Comparison of ENCODE assay signal across 10 mouse cellular contexts in the genomic region with DNA sequence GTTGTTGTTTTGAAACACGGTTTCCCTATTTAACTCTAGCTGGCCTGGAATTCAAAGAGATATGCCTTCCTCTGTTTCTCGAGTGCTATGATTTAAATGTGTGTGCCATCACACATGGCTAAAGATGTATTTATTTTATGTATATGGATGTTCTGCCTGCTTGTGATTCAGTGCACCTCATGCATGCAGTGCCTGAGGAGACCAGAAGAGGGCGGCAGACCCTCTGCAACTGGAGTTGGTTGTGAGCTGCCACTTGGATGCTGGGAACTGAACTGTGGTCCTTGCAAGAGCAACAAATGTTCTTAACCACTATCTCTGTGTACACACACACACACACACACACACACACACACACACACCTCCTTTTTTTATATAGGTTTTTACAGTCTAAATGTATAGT. TPM values are rescaled to one million over a fixed set of nuclear protein-coding genes. Genes with fewer than 3 reads are reported as not detected.
DNase-seq lines count a peak whose midpoint lies in the region; TF ChIP-seq lines count a peak whose summit lies in the region.
"Had no signal": no experiment of that assay in that cellular context is flagged by ENCODE, and none has a peak within 500 bp of the region (broad histone marks: within the 10 kb centered on the region; RNA-seq: fewer than 3 reads in every experiment).

No protein-coding gene starts in this region.

- H3K4me1 ChIP-seq in kidney, adult 2 months (ENCODE audit: control insufficient read depth, insufficient read depth, low read length): no peaks in the 10 kb centered on the region
- H3K4me1 ChIP-seq in cortical plate, adult 2 months (ENCODE audit: control insufficient read depth, insufficient read depth, low read length): peaks cover 3% of the 10 kb centered on the region; the same call in 1 of the 2 replicates
- H3K4me1 ChIP-seq: heart, embryonic 13.5 days had no signal

- H3K36me3 ChIP-seq in kidney, adult 2 months (ENCODE audit: control insufficient read depth, insufficient read depth, low read length): peaks cover 7% of the 10 kb centered on the region

- H3K27ac ChIP-seq in kidney, adult 2 months (ENCODE audit: insufficient read depth, low read depth, low read length): no peak overlapping the region
- H3K27ac ChIP-seq in cortical plate, adult 2 months (ENCODE audit: insufficient read depth, low read length): no peak overlapping the region
- H3K27ac ChIP-seq: heart, embryonic 13.5 days had no signal

- no peak overlapping the region for H3K4me3 ChIP-seq in kidney, adult 2 months (ENCODE audit: insufficient read depth, low read depth, low read length)
- no peak overlapping the region for H3K4me3 ChIP-seq in cortical plate, adult 2 months (ENCODE audit: insufficient read depth, low read length)
- H3K4me3 ChIP-seq: heart, embryonic 13.5 days had no signal

- WGBS in kidney, adult 2 months: 96% methylated on average over 3 of the region's 3 CpGs

- no peaks in the 10 kb centered on the region for H3K27me3 ChIP-seq in kidney, adult 2 months (replicated peaks; ENCODE audit: control insufficient read depth, insufficient read depth, low read length)
- H3K27me3 ChIP-seq: heart, embryonic 13.5 days had no signal

- TF ChIP-seq POLR2A in kidney, adult 2 months (IDR thresholded peaks at IDR 0.05; ENCODE audit: low read depth, low read length): no peak
- no peak for TF ChIP-seq POLR2A in cortical plate, adult 2 months (IDR thresholded peaks at IDR 0.05; ENCODE audit: extremely low read depth, insufficient read depth, low read length)

- no peak for DNase-seq in kidney, adult 2 months
- no peak for DNase-seq in kidney, adult 8-10 months
- peak; percentile 27 for DNase-seq in thymus, postnatal 14 days
- no peak for DNase-seq in thymus, adult 18-20 months
- DNase-seq in thymus, postnatal 4 days: peak; percentile 47
- no peak for DNase-seq in urinary bladder, postnatal 25 days (ENCODE audit: low spot score)
- no peak for DNase-seq in right cerebral cortex, postnatal 14 days
- DNase-seq: kidney, adult 11 months had no signal

- peak; percentile 36 for TF ChIP-seq CTCF in kidney, adult 2 months (conservative IDR thresholded peaks at IDR 0.05; ENCODE audit: insufficient read depth, insufficient read length, low read depth, low read length)
- TF ChIP-seq CTCF in cortical plate, adult 2 months (IDR thresholded peaks at IDR 0.05; ENCODE audit: extremely low read depth, insufficient read depth, low read length): 0 out of 2 replicates have a peak, but pooled peaks have one; percentile 13

RNA-seq across cellular contexts. Expression of a gene that starts 48.9 kb away (rescaled TPM):
- polyA plus RNA-seq in kidney, adult 2 months (2012; rRNA removed): 32.0 and 37.7 TPM in 2 replicates
- polyA plus RNA-seq in cortical plate, adult 2 months (2012; rRNA removed): 62.0 and 62.1 TPM in 2 replicates

RNA-seq across cellular contexts. Expression of a gene that starts 50.1 kb away (rescaled TPM):
- polyA plus RNA-seq in kidney, adult 2 months (2012; rRNA removed): 22.2 and 24.3 TPM in 2 replicates
- polyA plus RNA-seq in cortical plate, adult 2 months (2012; rRNA removed): 327 and 328 TPM in 2 replicates

Comparison
In these comparisons a context has a peak if more than half of its experiments do, and no peak if none do; other contexts are left out.
1. DNase-seq: peak in thymus, postnatal 14 days (single experiment) and thymus, postnatal 4 days (single experiment); none in kidney, adult 2 months (single experiment), kidney, adult 8-10 months (0 of 2), thymus, adult 18-20 months (0 of 2), urinary bladder, postnatal 25 days (single experiment) and right cerebral cortex, postnatal 14 days (single experiment).
2. RNA of a gene that starts 50.1 kb away (polyA plus RNA-seq): 327 to 328 TPM in cortical plate, adult 2 months; 22.2 to 24.3 TPM in kidney, adult 2 months; every median in the first group is over 10 times any median in the second.